Mouse (Mus musculus) myocyte (in vitro differentiated cells): ENCODE measurements around the gene Cryl1.

ENCODE experiments used
- MYOD1 ChIP-seq, 3 experiments: IDR thresholded peaks; one replicate each; pipeline ENCODE4 v1.6.1; 2011; ENCODE audit warnings: control low read depth in 2 of 3, low read depth in 2 of 3, mild to moderate bottlenecking in 2 of 3, moderate library complexity in 1 of 3; ENCODE audit not compliant: insufficient read length in 2 of 3, control insufficient read depth in 1 of 3
- POLR2A ChIP-seq: IDR thresholded peaks from one replicate; pipeline ENCODE4 v1.6.1; 2011; ENCODE audit warnings: low read depth, mild to moderate bottlenecking, control low read depth, moderate library complexity; ENCODE audit not compliant: insufficient read length
- POLR2AphosphoS2 ChIP-seq: IDR thresholded peaks from one replicate; pipeline ENCODE4 v1.6.1; 2011; ENCODE audit warnings: low read depth, control low read depth; ENCODE audit not compliant: insufficient read length
- USF1 ChIP-seq: IDR thresholded peaks from one replicate; pipeline ENCODE4 v1.6.1; 2011; ENCODE audit warnings: low read depth, mild to moderate bottlenecking, control low read depth, moderate library complexity

GRCm38 (mm10) chr14:57318812-57319211 lies 79.5 kb downstream of the Cryl1 start:
- TF ChIP-seq USF1 (no peak), MYOD1 (IDR thresholded peaks at IDR 0.05; ENCODE audit: control insufficient read depth in 1 of 3, insufficient read length in 2 of 3, low read depth in 2 of 3) (no peak), POLR2A (no peak), POLR2AphosphoS2 (no peak)
